Mouse (Mus musculus): ENCODE data around the gene Id1. TPM values are rescaled to one million over a fixed set of nuclear protein-coding genes. Genes with fewer than 3 reads are reported as not detected.

The Id1 gene
- polyA plus RNA-seq, 1 experiment from 2014 or later, result 23.9 TPM

- DNase-seq (ENCODE audit: low spot score), result peak; percentile 14
These were observed 12.3 kb upstream of the Id1 start for GRCm38 (mm10) chr2:152723651-152724331.

GRCm38 (mm10) chr2:152724332-152724723, 11.7 kb upstream of the Id1 start:
- DNase-seq (ENCODE audit: low spot score), result no peak

- no peak for DNase-seq (ENCODE audit: low spot score)
These were observed 10.8 kb upstream of the Id1 start for GRCm38 (mm10) chr2:152725178-152725750.

GRCm38 (mm10) chr2:152726213-152726612, 9.8 kb upstream of the Id1 start:
- DNase-seq (ENCODE audit: low spot score), result no peak

- no peak for DNase-seq (ENCODE audit: low spot score)
These were observed 9.2 kb upstream of the Id1 start for GRCm38 (mm10) chr2:152726751-152727335.

GRCm38 (mm10) chr2:152727795-152728510, 8.1 kb upstream of the Id1 start:
- no peak for DNase-seq (ENCODE audit: low spot score)

GRCm38 (mm10) chr2:152728594-152728993, 7.5 kb upstream of the Id1 start:
- DNase-seq (ENCODE audit: low spot score), result no peak

- no peak for DNase-seq (ENCODE audit: low spot score)
These were observed 6.9 kb upstream of the Id1 start for GRCm38 (mm10) chr2:152729013-152729635.

- DNase-seq (ENCODE audit: low spot score), result no peak
These were observed 6.4 kb upstream of the Id1 start for GRCm38 (mm10) chr2:152729636-152730020.

- no peak for DNase-seq (ENCODE audit: low spot score)
These were observed 2.9 kb upstream of the Id1 start for GRCm38 (mm10) chr2:152733201-152733600.

- DNase-seq (ENCODE audit: low spot score), result no peak
These were observed 1.6 kb upstream of the Id1 start for GRCm38 (mm10) chr2:152734501-152734900.

- DNase-seq (ENCODE audit: low spot score), result peak; percentile 78
These were observed 1.1 kb upstream of the Id1 start for GRCm38 (mm10) chr2:152734984-152735383.

GRCm38 (mm10) chr2:152736748-152737147, 697 bp downstream of the Id1 start:
- no peak for DNase-seq (ENCODE audit: low spot score)

- no peak for DNase-seq (ENCODE audit: low spot score)
These were observed 1.5 kb downstream of the Id1 start for GRCm38 (mm10) chr2:152737306-152738221.

GRCm38 (mm10) chr2:152738341-152738740, 2.3 kb downstream of the Id1 start:
- no peak for DNase-seq (ENCODE audit: low spot score)

- DNase-seq (ENCODE audit: low spot score), result peak; percentile 60
These were observed 3.2 kb downstream of the Id1 start for GRCm38 (mm10) chr2:152739031-152739841.

GRCm38 (mm10) chr2:152739842-152740260, 3.8 kb downstream of the Id1 start:
- no peak for DNase-seq (ENCODE audit: low spot score)

- DNase-seq (ENCODE audit: low spot score), result no peak
These were observed 4.4 kb downstream of the Id1 start for GRCm38 (mm10) chr2:152740490-152740889.

- DNase-seq (ENCODE audit: low spot score), result peak; percentile 45
These were observed 5.3 kb downstream of the Id1 start for GRCm38 (mm10) chr2:152741153-152742041.

Data from thymus, postnatal 0 days (tissue).